Mouse (Mus musculus) heart, postnatal 25 days (tissue): ENCODE results near the gene Hmg20b. TPM values are rescaled to one million over a fixed set of nuclear protein-coding genes. Genes with fewer than 3 reads are reported as not detected.

Experiments
- microRNA-seq: library from miRNA; unstranded; fragments of <30 nt; microRNA quantifications from one replicate; pipeline ENCODE4 v1.2.0, GENCODE M21; 2022
- total RNA-seq, 2 experiments: library from RNA; stranded (reverse); gene quantifications; 2 replicates each; pipeline ENCODE4 v1.2.3; 2021

The Hmg20b gene
- total RNA-seq, 2 experiments from 2014 or later = 68.7 to 70.2 TPM

Small RNA genes within 50 kb of the gene (microRNA-seq; reads per million reads assigned to microRNA genes)
- gene Mir6913 = not detected

Other genes with a start within 250 kb of the Hmg20b start
- 100 to 1,000 TPM; 122 to 123 TPM for gene Map2k2, start 244.6 kb downstream of the Hmg20b start, total RNA-seq
- 10 to 100 TPM; 34.5 to 42.2 TPM for gene Zbtb7a, start 215.3 kb downstream of the Hmg20b start, total RNA-seq
- gene Pias4, start 182.6 kb downstream of the Hmg20b start, total RNA-seq = 10 to 100 TPM; 15.6 to 17.4 TPM
- gene Eef2, start 173.8 kb downstream of the Hmg20b start, total RNA-seq = 1,000 to 10,000 TPM in 1 of 2 experiments, 100 to 1,000 TPM in 1; 925 to 1,035 TPM
- 10 to 100 TPM; 26.4 to 28.7 TPM for gene Dapk3, start 167.5 kb downstream of the Hmg20b start, total RNA-seq
- gene 4930442H23Rik, start 166.6 kb downstream of the Hmg20b start, total RNA-seq = not detected
- gene Nmrk2, start 148.4 kb downstream of the Hmg20b start, total RNA-seq = 10 to 100 TPM in 1 of 2 experiments, 1 to 10 TPM in 1; 6.9 to 13.4 TPM
- gene Atcay, start 119.6 kb downstream of the Hmg20b start, total RNA-seq = under 1 TPM; 0.05 to 0.06 TPM
- 1 to 10 TPM; 2.2 to 2.8 TPM for gene Zfr2, start 117.3 kb downstream of the Hmg20b start, total RNA-seq
- gene Matk, start 97.5 kb downstream of the Hmg20b start, total RNA-seq = under 1 TPM; 0.42 to 0.61 TPM
- 10 to 100 TPM; 93.8 to 96.6 TPM for gene Mrpl54, start 83.5 kb downstream of the Hmg20b start, total RNA-seq
- 100 to 1,000 TPM in 1 of 2 experiments, 10 to 100 TPM in 1; 98.4 to 123 TPM for gene Apba3, start 83.5 kb downstream of the Hmg20b start, total RNA-seq
- not detected for gene Tjp3, start 58.9 kb downstream of the Hmg20b start, total RNA-seq
- 10 to 100 TPM; 30.0 to 33.7 TPM for gene Pip5k1c, start 57.5 kb downstream of the Hmg20b start, total RNA-seq
- gene Cactin, start 29.4 kb downstream of the Hmg20b start, total RNA-seq = 10 to 100 TPM; 13.5 to 16.6 TPM
- gene Tbxa2r, start 21.7 kb downstream of the Hmg20b start, total RNA-seq = 1 to 10 TPM; 4.8 to 5.7 TPM
- gene Gipc3, start 7.2 kb downstream of the Hmg20b start, total RNA-seq = 1 to 10 TPM; 4.8 to 5.4 TPM
- 10 to 100 TPM; 12.5 to 13.7 TPM for gene Mfsd12, start 7.0 kb upstream of the Hmg20b start, total RNA-seq
- 1 to 10 TPM in 1 of 2 experiments, under 1 TPM in 1; 0.78 to 1.2 TPM for gene 4930404N11Rik, start 15.3 kb upstream of the Hmg20b start, total RNA-seq
- gene Fzr1, start 28.0 kb upstream of the Hmg20b start, total RNA-seq = 10 to 100 TPM; 27.7 to 32.3 TPM
- 10 to 100 TPM; 52.0 to 56.2 TPM for gene Dohh, start 33.9 kb upstream of the Hmg20b start, total RNA-seq
- under 1 TPM; 0.61 to 0.78 TPM for gene Gm48551, start 34.0 kb upstream of the Hmg20b start, total RNA-seq
- under 1 TPM in 1 of 2 experiments, not detected in 1; 0.70 TPM for gene Gm48552, start 38.5 kb upstream of the Hmg20b start, total RNA-seq
- 1 to 10 TPM; 2.0 TPM for gene Smim24, start 42.6 kb upstream of the Hmg20b start, total RNA-seq
- gene Nfic, start 105.2 kb upstream of the Hmg20b start, total RNA-seq = 100 to 1,000 TPM; 110 to 130 TPM
- gene Celf5, start 132.2 kb upstream of the Hmg20b start, total RNA-seq = under 1 TPM; 0.17 to 0.47 TPM
- 10 to 100 TPM; 65.3 to 65.6 TPM for gene Ncln, start 145.9 kb upstream of the Hmg20b start, total RNA-seq
- 1 to 10 TPM; 1.0 to 1.1 TPM for gene S1pr4, start 149.7 kb upstream of the Hmg20b start, total RNA-seq
- gene Gna15, start 173.7 kb upstream of the Hmg20b start, total RNA-seq = 1 to 10 TPM in 1 of 2 experiments, under 1 TPM in 1; 0.81 to 1.0 TPM
- 10 to 100 TPM; 49.6 to 54.6 TPM for gene Gna11, start 194.7 kb upstream of the Hmg20b start, total RNA-seq
- 1,000 to 10,000 TPM; 1,086 to 1,128 TPM for gene Aes, start 209.0 kb upstream of the Hmg20b start, total RNA-seq
- gene Tle2, start 224.1 kb upstream of the Hmg20b start, total RNA-seq = 1 to 10 TPM; 8.4 to 9.7 TPM